Mouse (Mus musculus) neutrophil, adult 59 days (primary cell): Measurements from ENCODE around the gene Med15. TPM values are rescaled to one million over a fixed set of nuclear protein-coding genes. Genes with fewer than 3 reads are reported as not detected.

ENCODE experiments used
- total RNA-seq, 2 experiments: library from RNA; stranded (reverse); gene quantifications; 1 replicate in 1 of 2; 2 replicates in 1 of 2; pipeline ENCODE4 v1.2.4; 2023

Gene Med15
- total RNA-seq: 10 to 100 TPM; 84.2 TPM

GRCm38 (mm10) chr16:17732841-17733340 lies at the start of gene Med15:
Med15 (minus strand) TSS chr16:17732891.

DNA sequence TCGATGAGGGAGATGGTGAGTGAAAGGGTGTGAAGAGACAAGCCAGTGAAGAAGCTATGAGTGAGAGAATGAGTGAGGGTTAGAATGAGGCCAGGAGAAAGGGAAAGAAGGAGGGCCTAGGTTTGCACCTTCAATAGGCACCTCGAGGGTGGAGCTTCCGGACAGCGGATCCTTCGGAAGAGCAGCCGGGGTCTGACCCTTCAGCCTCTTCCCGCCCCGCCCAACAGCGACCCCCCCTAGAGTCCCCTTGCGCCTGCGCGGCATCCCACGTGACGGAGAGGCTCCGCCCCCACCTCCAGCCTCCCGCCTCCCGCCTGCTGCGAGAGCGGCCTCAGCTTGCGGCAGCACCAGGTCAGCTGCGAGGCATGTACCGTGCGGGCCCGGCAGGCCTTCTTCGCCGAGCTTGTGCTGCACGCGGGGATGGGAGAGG lies 26.7 kb upstream of the Med15 start, which contains the start of gene Klhl22:
Klhl22 (plus strand) TSS at position 275 of the 430 bp plus-strand sequence.

GRCm38 (mm10) chr16:17646310-17647114 lies 86.2 kb downstream of the Med15 start, which contains the start of gene Ccdc74a:
Ccdc74a (plus strand) TSS chr16:17646470.

DNA sequence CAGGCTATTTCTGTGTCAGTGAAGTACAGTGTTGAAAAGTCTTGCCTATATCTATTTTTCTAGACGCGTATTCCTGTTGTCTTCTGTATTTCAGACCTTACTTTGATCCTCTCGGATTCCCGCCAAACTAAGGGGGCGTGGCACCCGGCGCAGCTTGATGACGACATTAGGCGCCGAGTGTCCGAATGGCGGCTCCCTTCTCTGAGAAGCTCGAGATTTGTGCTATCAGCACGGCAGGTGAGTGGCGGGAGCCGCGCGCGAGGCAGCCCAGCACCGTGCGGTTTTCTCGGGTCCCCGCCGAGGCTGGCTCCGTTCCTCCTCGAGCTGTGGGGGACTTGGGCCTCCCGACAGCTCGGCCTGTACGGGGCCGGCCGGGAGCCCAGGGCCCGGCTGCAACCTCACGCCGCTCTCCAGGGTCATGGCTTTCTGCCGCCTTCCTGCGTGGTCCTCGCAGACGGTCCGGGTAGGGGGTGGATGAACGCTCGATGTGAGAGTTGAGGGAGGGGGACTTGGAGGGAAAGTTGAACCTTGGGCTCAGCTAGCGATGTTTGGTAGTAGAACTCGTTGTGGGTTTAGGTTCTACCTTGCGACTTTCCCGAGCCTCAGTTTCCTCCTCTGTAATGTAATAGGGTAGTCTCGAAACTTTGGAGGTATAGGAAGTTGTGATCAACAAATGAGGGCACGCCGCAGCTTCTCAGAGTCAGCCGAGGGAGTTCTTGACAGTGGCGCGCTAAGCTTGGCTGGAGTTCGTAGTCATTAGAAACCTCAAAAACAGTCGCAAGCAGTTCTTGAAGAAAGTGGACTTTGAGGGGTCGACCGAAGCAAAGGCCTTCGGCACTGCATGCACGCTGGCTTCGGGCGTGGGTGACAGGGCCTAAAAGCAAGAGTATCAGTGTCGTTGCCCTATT lies 113.2 kb downstream of the Med15 start, which contains the start of gene Smpd4:
Smpd4 (plus strand) TSS at position 157 of the 908 bp plus-strand sequence.

Other genes starting within 250 kb of the Med15 start
- gene Aifm3, start 243.3 kb downstream of the Med15 start, total RNA-seq: not detected
- 10 to 100 TPM; 31.5 to 37.7 TPM for gene Lztr1, start 224.2 kb downstream of the Med15 start, total RNA-seq
- gene Thap7, start 201.8 kb downstream of the Med15 start, total RNA-seq: 10 to 100 TPM; 14.0 to 25.7 TPM
- gene Lrrc74b, start 171.6 kb downstream of the Med15 start, total RNA-seq: not detected
- not detected for gene P2rx6, start 171.0 kb downstream of the Med15 start, total RNA-seq
- under 1 TPM; 0.64 to 0.82 TPM for gene Slc7a4, start 149.7 kb downstream of the Med15 start, total RNA-seq
- gene Smpd4, start 113.5 kb downstream of the Med15 start, total RNA-seq: 10 to 100 TPM; 26.3 to 30.6 TPM
- 1 to 10 TPM in 1 of 2 experiments, not detected in 1; 1.1 TPM for gene Ccdc74a, start 86.4 kb downstream of the Med15 start, total RNA-seq
- 10 to 100 TPM in 1 of 2 experiments, 1 to 10 TPM in 1; 9.5 to 13.6 TPM for gene Klhl22, start 26.7 kb upstream of the Med15 start, total RNA-seq
- not detected for gene Scarf2, start 64.4 kb upstream of the Med15 start, total RNA-seq
- gene B830017H08Rik, start 100.2 kb upstream of the Med15 start, total RNA-seq: not detected
- 1 to 10 TPM; 3.5 to 3.9 TPM for gene Car15, start 105.5 kb upstream of the Med15 start, total RNA-seq
- under 1 TPM; 0.35 to 0.76 TPM for gene Gm20518, start 158.8 kb upstream of the Med15 start, total RNA-seq
- not detected for gene Tssk1, start 161.3 kb upstream of the Med15 start, total RNA-seq
- gene Dgcr2, start 165.7 kb upstream of the Med15 start, total RNA-seq: 10 to 100 TPM; 37.2 to 42.9 TPM
- not detected for gene Tssk2, start 165.7 kb upstream of the Med15 start, total RNA-seq
- 10 to 100 TPM; 27.8 to 32.6 TPM for gene Ess2, start 178.5 kb upstream of the Med15 start, total RNA-seq
- not detected for gene Gsc2, start 182.2 kb upstream of the Med15 start, total RNA-seq
- 10 to 100 TPM; 16.3 to 17.2 TPM for gene Slc25a1, start 195.3 kb upstream of the Med15 start, total RNA-seq
- gene Vpreb2, start 247.5 kb upstream of the Med15 start, total RNA-seq: 1 to 10 TPM in 1 of 2 experiments, under 1 TPM in 1; 0.56 to 2.1 TPM